Mouse (Mus musculus): ENCODE measurements around the gene Capn12.

DNA sequence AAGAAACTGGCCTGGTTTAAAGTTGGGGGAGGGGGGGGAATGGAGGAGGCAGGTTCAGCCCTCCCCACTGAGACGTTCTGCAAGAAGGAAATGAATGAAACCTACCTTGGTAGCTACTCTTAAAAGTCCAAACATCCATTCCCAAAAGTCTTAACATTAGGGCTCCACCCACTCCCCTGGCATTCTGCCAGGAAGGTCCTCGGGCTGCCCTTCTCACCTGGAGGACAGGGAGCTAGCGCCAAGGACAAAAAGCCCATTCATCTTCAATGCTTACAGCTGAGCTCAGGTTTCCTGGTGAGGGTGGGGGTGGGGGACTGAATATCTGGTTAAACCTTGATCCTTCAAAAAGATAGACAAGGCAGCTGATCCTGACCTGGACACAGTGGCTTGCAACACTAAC, 48.2 kb downstream of the Capn12 start:
- no peak for TF ChIP-seq CTCF (IDR thresholded peaks at IDR 0.05; ENCODE audit: control insufficient read depth, insufficient read depth, insufficient read length)
- TF ChIP-seq CEBPB (IDR thresholded peaks at IDR 0.05; ENCODE audit: low read depth), result no peak
- TF ChIP-seq MYOD1 (IDR thresholded peaks at IDR 0.05; ENCODE audit: control insufficient read depth, insufficient read length, low read depth), result no peak
- no peak for TF ChIP-seq USF1 (IDR thresholded peaks at IDR 0.05; ENCODE audit: low read depth)
- no peak for TF ChIP-seq MAX (IDR thresholded peaks at IDR 0.05)
- no peak for TF ChIP-seq FOSL1 (IDR thresholded peaks at IDR 0.05; ENCODE audit: insufficient read depth, low read length, poor library complexity, severe bottlenecking)

Data from C2C12 (cell line).